ENCODE assay signal across 19 mouse cellular contexts in the genomic region with DNA sequence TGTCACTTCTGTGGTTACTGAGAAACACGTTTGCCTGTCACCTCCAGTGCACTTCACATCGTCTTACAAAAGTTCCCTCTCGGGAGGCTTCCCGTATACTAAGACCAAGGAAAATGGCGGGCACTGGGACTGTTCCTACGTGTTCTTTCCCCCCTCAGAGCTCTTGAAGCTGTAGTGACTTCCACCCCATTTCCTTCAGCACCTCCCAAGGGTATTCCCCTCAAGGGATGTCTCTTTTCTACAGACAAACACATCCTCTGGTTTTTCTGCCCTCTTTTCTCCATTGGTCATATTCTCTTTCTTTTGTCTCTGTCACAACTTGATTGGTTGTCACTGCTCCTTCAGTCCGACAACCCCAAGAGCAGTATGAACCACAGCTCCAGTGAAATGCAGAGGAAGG. TPM values are rescaled to one million over a fixed set of nuclear protein-coding genes. Genes with fewer than 3 reads are reported as not detected.
DNase-seq lines count a peak whose midpoint lies in the region; ATAC-seq lines count a peak whose summit lies in the region.
"Had no signal": no experiment of that assay in that cellular context is flagged by ENCODE, and none has a peak within 500 bp of the region (broad histone marks: within the 10 kb centered on the region; RNA-seq: fewer than 3 reads in every experiment).

No protein-coding gene starts in this region.

- peak; percentile 74 for ATAC-seq in activated CD4-positive, CD25-positive, alpha-beta regulatory T cell, adult 4 months
- ATAC-seq: forebrain, embryonic 15.5 days; intestine, embryonic 15.5 days had no signal

- DNase-seq in A20 (ENCODE audit: low read depth, low spot score) = peak; percentile 38
- peak; percentile 39 for DNase-seq in CD4-positive, CD25-positive, alpha-beta regulatory T cell, adult 2 months (ENCODE audit: low read depth, low spot score)
- DNase-seq in frontal cortex, postnatal 14 days (ENCODE audit: low spot score in 2 of 2) = no peak
- DNase-seq in kidney, postnatal 25 days = no peak
- no peak for DNase-seq in frontal cortex, postnatal 10 days (ENCODE audit: low spot score in 2 of 2)
- DNase-seq: adrenal gland, postnatal 10 days; adrenal gland, postnatal 36 days; cerebellum, adult 11 months; cerebellum, adult 2 months; cerebellum, adult 9-11 months; cerebellum, postnatal 25 days; gastrocnemius, postnatal 25 days; heart, adult 2 months; heart, postnatal 14 days; kidney, adult 11 months; kidney, adult 8-10 months had no signal

RNA-seq across cellular contexts. Expression of a gene that starts 54.9 kb away (rescaled TPM):
- polyA plus RNA-seq in activated CD4-positive, CD25-positive, alpha-beta regulatory T cell, adult 4 months (2017; shearing (Covaris generic)) = 10 to 100 TPM; 15.5 to 16.8 TPM

Comparison
In these comparisons a context has a peak if more than half of its experiments do, and no peak if none do; other contexts are left out.
1. DNase-seq: peak in A20 (single experiment) and CD4-positive, CD25-positive, alpha-beta regulatory T cell, adult 2 months (single experiment); none in frontal cortex, postnatal 14 days (0 of 2), kidney, postnatal 25 days (0 of 2) and frontal cortex, postnatal 10 days (0 of 2).